Mouse (Mus musculus): ENCODE measurements at regions not wholly inside any gene's neighbourhood (a gene's known extent, or its start where the extent isn't known, plus 50 kb on each side); places are given as distances from the start of the nearest gene placed in this dataset.

- no peak for TF ChIP-seq GATA1 (IDR thresholded peaks at IDR 0.05; ENCODE audit: borderline replicate concordance, low read length)
- TF ChIP-seq FLI1 (IDR thresholded peaks at IDR 0.05; ENCODE audit: low read length): no peak
These were observed 332.0 kb downstream of the Cdk5rap2 start for GRCm38 (mm10) chr4:70078206-70078605.
